Mouse (Mus musculus) E14TG2a.4 (cell line): Measurements from ENCODE around the gene Stx16.

ENCODE experiments used
- H3K27me3 ChIP-seq: 2 replicates; pipeline ENCODE4 v1.6.1; 2014; ENCODE audit warnings: low read length, control low read depth; ENCODE audit not compliant: insufficient read depth
- H3K36me3 ChIP-seq: 2 replicates; pipeline ENCODE4 v1.6.1; 2014; ENCODE audit warnings: low read length, control low read depth; ENCODE audit not compliant: insufficient read depth
- H3K4me1 ChIP-seq: replicated peaks from 2 replicates; pipeline ENCODE4 v1.6.1; 2014; ENCODE audit warnings: low read depth, low read length, control low read depth
- H3K4me3 ChIP-seq: replicated peaks from 2 replicates; pipeline ENCODE4 v1.5.1; 2014; ENCODE audit warnings: mild to moderate bottlenecking, low read length
- H3K9me3 ChIP-seq: 2 replicates; pipeline ENCODE4 v1.6.1; 2014; ENCODE audit warnings: low read length, control low read depth
- CTCF ChIP-seq: conservative IDR thresholded peaks from 2 replicates; pipeline ENCODE4 v1.5.1; 2014; ENCODE audit warnings: low read length
- NANOG ChIP-seq: IDR thresholded peaks from 2 replicates; pipeline ENCODE4 v1.6.1; 2014; ENCODE audit warnings: borderline replicate concordance, low read length, mixed read lengths
- POU5F1 ChIP-seq: IDR thresholded peaks from 2 replicates; pipeline ENCODE4 v1.6.1; 2014; ENCODE audit warnings: low read length, borderline replicate concordance

Gene Stx16

DNA sequence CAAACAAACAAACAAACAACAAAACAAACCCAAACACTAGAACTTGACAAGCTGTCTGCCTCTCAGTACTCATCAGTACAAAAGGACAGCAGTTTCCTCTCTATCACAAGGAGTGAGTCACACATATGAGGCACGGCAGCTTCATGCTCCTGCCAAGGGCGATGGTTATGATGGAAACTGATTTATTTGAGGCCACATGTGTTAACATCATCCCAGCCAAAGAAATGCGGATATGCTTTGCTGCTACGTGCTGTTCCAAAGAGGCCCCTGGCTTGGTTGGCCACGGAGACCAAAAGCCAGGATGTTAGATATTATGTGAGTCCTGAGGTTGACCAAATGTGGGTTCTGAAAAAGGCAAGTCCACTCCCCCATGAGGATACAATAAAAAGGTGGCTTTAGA lies 4.7 kb upstream of the Stx16 start:
- Histone ChIP-seq H3K9me3 (no peaks in the 10 kb centered on the region), H3K36me3 (no peaks in the 10 kb centered on the region), H3K4me3 (no peak overlapping the region), H3K27me3 (peaks cover 32% of the 10 kb centered on the region), H3K4me1 (peaks cover 14% of the 10 kb centered on the region)
- TF ChIP-seq POU5F1 (no peak), CTCF (no peak), NANOG (no peak)

DNA sequence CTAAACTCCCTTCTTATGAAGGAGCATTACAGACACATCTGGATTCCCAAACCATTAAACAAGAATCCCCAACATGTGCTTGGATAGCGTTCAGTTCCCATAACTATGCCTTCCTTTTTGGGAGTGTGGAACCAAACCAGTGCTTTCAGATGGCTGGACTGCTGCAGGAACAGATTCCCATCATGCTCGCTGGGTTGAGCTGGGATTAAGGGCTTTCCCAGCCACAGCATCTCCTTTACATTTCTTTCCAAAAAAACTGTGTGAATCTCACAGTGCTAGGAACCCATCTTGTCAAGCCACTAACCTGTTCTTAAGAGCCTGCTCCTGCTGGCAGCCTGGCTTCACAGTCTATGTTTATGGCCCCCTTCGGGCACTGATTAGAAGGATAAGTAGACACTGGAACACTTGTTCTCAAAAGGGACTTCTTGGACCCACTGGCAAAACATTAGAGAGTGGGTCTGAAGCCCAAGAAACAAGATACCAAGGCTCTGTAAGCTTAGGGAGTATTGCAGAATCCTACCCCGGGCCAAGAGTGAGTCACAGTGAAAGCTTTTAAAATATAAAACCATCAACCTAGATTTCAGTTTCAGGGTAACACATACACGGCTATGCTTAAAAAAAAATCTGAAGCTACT lies 2.8 kb upstream of the Stx16 start:
- H3K36me3 ChIP-seq: no peaks in the 10 kb centered on the region
- no peaks in the 10 kb centered on the region for H3K9me3 ChIP-seq
- TF ChIP-seq POU5F1 (no peak), CTCF (no peak), NANOG (no peak)
- peaks cover 28% of the 10 kb centered on the region for H3K27me3 ChIP-seq
- H3K4me3 ChIP-seq: no peak overlapping the region
- H3K4me1 ChIP-seq: peaks cover 31% of the 10 kb centered on the region

DNA sequence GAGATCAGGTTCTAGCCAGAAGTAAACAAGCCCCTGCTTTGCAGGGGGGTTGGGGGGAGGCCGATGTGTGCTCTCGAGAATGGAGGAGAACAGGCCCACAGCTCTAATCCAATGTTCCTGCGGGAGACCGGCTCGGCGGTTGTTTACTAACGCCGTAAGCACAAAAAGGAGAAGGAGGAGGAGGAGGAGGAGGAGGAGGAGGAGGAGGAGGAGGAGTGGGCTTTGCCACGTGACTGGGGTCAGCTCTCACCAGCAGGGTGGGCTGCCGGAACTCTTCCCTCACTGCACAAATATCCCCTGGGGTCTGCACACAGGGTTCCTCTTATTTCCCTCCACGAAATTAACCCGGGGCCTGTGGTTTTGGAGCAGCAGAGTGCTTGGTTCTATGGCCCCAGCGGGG lies 1.5 kb upstream of the Stx16 start:
- Histone ChIP-seq H3K4me1 (peaks cover 36% of the 10 kb centered on the region), H3K27me3 (peaks cover 20% of the 10 kb centered on the region), H3K36me3 (no peaks in the 10 kb centered on the region), H3K4me3 (peak overlapping the region; percentile 95), H3K9me3 (no peaks in the 10 kb centered on the region)
- no peak for TF ChIP-seq CTCF
- no peak for TF ChIP-seq POU5F1
- no peak for TF ChIP-seq NANOG

DNA sequence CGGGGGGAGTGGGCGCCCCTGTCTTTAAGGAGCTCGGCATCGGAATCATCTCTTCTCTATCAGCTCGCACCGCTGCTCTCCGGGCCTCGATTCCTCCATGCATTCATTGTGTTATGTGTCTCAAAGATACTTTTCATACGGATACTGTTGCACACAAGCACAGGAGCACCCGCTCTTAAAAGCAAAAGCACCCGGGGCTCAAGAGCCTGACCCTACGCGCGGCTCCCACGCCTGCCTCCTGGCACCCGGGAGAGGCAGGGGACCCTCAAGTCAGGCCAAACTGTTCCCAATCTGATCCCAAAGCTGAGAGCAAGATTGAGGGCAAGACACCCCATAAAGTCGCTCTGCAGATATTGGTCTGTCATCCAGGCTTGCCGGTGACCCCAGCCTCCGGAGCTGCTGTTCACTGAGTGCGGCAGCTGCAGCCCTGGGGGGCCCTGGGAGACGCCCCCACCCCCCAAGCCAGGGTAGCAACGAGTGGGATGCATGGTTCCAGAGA lies 987 bp upstream of the Stx16 start:
- Histone ChIP-seq H3K27me3 (peaks cover 18% of the 10 kb centered on the region; the same call in 1 of the 2 replicates), H3K4me1 (peaks cover 36% of the 10 kb centered on the region), H3K9me3 (no peaks in the 10 kb centered on the region), H3K4me3 (peak overlapping the region; percentile 95), H3K36me3 (no peaks in the 10 kb centered on the region)
- TF ChIP-seq NANOG (no peak), POU5F1 (no peak), CTCF (no peak)

DNA sequence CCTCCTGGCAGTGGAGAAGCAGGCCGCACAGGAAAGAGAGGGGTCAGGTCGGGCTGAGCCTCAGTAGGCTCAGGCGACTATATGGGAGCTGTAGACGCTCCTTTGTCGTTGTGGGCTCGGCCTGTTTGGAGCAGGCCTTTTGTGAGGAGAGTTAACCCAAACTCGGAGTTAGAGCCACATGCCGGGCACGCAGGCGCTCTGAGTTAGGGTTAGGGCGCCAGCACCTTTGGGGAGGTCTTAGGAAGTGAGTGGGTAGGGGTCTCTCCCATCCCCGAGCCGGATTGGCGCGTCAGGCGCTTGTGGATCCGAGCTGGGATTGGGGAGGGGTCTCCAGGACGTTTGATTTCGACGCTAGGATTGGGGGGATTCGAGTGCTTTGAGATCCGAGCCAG lies 321 bp downstream of the Stx16 start:
- no peaks in the 10 kb centered on the region for H3K36me3 ChIP-seq
- peak overlapping the region; percentile 95 for H3K4me3 ChIP-seq
- TF ChIP-seq CTCF (no peak), POU5F1 (no peak), NANOG (no peak)
- H3K27me3 ChIP-seq: peaks cover 11% of the 10 kb centered on the region; the same call in 1 of the 2 replicates
- peaks cover 36% of the 10 kb centered on the region for H3K4me1 ChIP-seq
- H3K9me3 ChIP-seq: no peaks in the 10 kb centered on the region

DNA sequence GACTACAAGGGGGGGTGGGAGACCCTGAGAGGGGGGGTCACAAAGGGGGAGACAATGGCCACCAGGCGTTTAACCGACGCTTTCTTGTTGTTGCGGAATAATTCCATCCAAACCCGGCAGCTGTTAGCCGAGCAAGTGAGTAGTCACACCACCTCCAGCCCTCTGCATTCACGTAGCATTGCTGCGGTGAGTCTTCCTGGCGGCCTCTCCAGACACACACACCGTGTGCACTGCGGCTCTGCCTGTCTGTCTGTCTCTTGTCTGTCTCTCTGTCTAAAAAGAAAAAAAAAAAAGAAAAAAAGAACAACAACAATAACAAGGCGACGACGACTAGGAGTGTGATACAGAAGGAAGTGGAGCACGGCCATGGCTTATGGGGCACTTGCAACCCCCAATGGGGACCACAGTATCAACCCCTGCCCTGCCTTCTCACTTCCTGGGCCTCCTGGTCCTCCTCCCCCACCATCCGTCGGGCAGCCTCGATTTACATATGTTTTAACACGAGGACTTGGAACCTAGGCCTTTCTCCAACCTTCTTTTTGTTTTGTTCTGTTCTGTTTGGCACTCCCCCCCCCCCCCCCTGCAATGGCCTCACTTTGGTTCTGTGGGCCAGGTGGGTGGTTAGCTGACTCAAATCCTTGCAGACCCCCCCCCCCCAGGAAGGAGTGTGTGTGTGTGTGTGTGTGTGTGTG lies 1.0 kb downstream of the Stx16 start:
- Histone ChIP-seq H3K4me3 (peak overlapping the region; percentile 95), H3K36me3 (no peaks in the 10 kb centered on the region), H3K9me3 (no peaks in the 10 kb centered on the region), H3K4me1 (peaks cover 39% of the 10 kb centered on the region), H3K27me3 (peaks cover 11% of the 10 kb centered on the region; the same call in 1 of the 2 replicates)
- no peak for TF ChIP-seq CTCF
- no peak for TF ChIP-seq NANOG
- TF ChIP-seq POU5F1: no peak

DNA sequence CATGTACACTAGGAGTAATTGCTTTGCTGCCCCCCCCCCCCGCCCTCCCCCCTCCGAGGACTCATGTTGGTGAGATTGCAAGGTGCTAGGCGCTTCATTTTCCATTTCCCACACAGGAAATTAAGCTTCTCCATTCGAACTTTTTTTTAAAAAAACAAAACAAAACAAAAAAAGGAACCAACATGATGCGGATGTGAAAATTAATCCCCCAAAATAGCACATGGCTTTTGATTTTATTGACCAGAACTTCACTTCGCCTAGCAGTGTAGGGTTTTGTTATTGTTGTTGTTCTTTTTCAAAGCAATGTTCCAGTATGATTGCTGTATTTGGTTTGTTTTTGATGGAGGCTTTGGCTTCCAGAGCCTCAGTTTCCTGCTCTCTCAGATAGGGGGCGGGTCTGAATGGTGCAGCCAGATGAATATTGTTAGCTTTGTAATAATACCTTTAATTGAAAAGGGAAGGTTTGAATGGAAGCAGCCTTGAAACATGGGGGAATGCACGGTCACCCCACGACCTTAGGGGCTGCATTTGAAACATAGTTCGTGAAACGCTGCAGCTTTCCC lies 1.7 kb downstream of the Stx16 start:
- Histone ChIP-seq H3K36me3 (no peaks in the 10 kb centered on the region), H3K9me3 (no peaks in the 10 kb centered on the region), H3K4me3 (peak overlapping the region; percentile 49), H3K27me3 (peaks cover 5% of the 10 kb centered on the region; the same call in 1 of the 2 replicates), H3K4me1 (peaks cover 43% of the 10 kb centered on the region)
- TF ChIP-seq POU5F1 (no peak), NANOG (no peak), CTCF (no peak)

DNA sequence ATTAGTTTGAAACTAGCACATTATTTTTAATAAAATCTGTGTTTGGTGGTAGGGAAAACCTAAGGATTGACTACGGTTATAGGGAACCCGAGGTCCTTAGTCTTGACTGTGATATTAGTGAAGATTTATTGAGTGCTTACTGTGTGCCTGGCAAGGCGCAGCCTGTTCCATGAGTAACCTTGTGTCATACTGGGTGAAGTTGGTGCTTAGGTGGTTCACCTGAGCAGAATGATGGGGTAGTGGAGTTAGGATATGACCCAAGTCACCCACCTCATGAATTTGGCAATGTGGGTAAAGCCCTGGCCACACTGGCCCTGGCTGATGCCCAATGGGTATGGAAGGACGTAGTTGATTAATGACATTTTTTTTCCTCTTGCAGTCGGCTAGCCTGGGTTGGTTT lies 5.7 kb downstream of the Stx16 start:
- peaks cover 30% of the 10 kb centered on the region for H3K4me1 ChIP-seq
- H3K4me3 ChIP-seq: no peak overlapping the region
- H3K9me3 ChIP-seq: no peaks in the 10 kb centered on the region
- TF ChIP-seq NANOG: no peak
- TF ChIP-seq CTCF: no peak
- no peak for TF ChIP-seq POU5F1
- peaks cover 16% of the 10 kb centered on the region for H3K36me3 ChIP-seq
- H3K27me3 ChIP-seq: no peaks in the 10 kb centered on the region

DNA sequence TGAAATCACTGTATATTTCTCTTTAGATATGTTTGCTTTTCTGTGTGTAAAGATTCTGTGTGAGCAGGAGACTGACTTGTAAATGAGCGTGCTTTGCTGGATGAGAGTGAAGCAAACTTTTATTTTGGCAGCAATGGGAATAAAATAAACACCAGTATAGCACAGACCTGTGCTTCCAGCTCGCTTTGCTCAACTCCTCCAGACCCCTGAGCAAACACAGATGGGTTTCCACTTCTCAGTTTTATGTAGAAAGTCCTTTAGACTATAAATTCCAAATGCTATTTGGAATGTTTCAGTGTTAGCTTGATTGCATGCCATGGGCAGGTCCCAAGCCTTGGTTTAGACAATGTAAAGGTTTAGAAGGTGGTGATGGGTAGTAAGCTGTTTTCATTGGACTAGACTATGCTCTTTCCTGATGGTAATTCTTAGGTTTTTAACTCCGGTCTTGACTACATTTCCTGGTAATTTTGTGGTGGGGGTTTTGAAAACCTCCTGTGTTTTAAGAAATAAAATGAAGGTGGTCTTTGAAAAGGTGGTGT lies 6.3 kb downstream of the Stx16 start:
- Histone ChIP-seq H3K36me3 (peaks cover 19% of the 10 kb centered on the region), H3K4me3 (no peak overlapping the region), H3K27me3 (no peaks in the 10 kb centered on the region), H3K4me1 (peaks cover 24% of the 10 kb centered on the region), H3K9me3 (no peaks in the 10 kb centered on the region)
- TF ChIP-seq CTCF (no peak), POU5F1 (no peak), NANOG (no peak)
